Mouse (Mus musculus): Measurements from ENCODE around the gene Map4k2. TPM values are rescaled to one million over a fixed set of nuclear protein-coding genes. Genes with fewer than 3 reads are reported as not detected.
"Not testable (repeated sequence)": the region's sequence is repeated elsewhere in the genome, so short reads cannot be mapped to it uniquely, and the experiment has no call there.

The Map4k2 gene
- polyA plus RNA-seq, 1 experiment from 2014 or later, result 14.1 TPM

GRCm38 (mm10) chr19:6303831-6304230, 37.1 kb upstream of the Map4k2 start:
- no peak overlapping the region for H3K4me3 ChIP-seq
- peak overlapping the region; percentile 21; the same call in 1 of the 2 replicates for H3K9ac ChIP-seq
- H3K36me3 ChIP-seq, result peaks cover 16% of the 10 kb centered on the region
- peaks cover 72% of the 10 kb centered on the region for H3K4me1 ChIP-seq (replicated peaks)
- no peak for ATAC-seq (ENCODE audit: insufficient number of reproducible peaks, low FRiP score)
- no peaks in the 10 kb centered on the region for H3K27me3 ChIP-seq (replicated peaks)
- H3K9me3 ChIP-seq (replicated peaks), result no peaks in the 10 kb centered on the region
- H3K4me2 ChIP-seq, result no peak overlapping the region
- WGBS, result 55% methylated on average over 6 of the region's 6 CpGs
- peak overlapping the region; percentile 48; the same call in 1 of the 2 replicates for H3K27ac ChIP-seq (ENCODE audit: poor library complexity, severe bottlenecking)

- 21% methylated on average over 5 of the region's 5 CpGs for WGBS
- Histone ChIP-seq H3K27ac (ENCODE audit: poor library complexity, severe bottlenecking) (no peak overlapping the region), H3K9ac (no peak overlapping the region), H3K36me3 (peaks cover 5% of the 10 kb centered on the region), H3K4me1 (replicated peaks) (peaks cover 61% of the 10 kb centered on the region), H3K4me3 (no peak overlapping the region), H3K27me3 (replicated peaks) (no peaks in the 10 kb centered on the region), H3K9me3 (replicated peaks) (no peaks in the 10 kb centered on the region), H3K4me2 (no peak overlapping the region)
- peak; percentile 53 for ATAC-seq (ENCODE audit: insufficient number of reproducible peaks, low FRiP score)
Observed at GRCm38 (mm10) chr19:6304787-6305516, 36.0 kb upstream of the Map4k2 start.

GRCm38 (mm10) chr19:6305517-6306115, 35.3 kb upstream of the Map4k2 start:
- Histone ChIP-seq H3K27ac (ENCODE audit: poor library complexity, severe bottlenecking) (peak overlapping the region; percentile 69; the same call in 1 of the 2 replicates), H3K4me1 (replicated peaks) (peaks cover 54% of the 10 kb centered on the region), H3K9ac (peak overlapping the region; percentile 88), H3K4me2 (peak overlapping the region; percentile 93), H3K36me3 (peaks cover 7% of the 10 kb centered on the region), H3K4me3 (peak overlapping the region; percentile 91), H3K27me3 (replicated peaks) (no peaks in the 10 kb centered on the region), H3K9me3 (replicated peaks) (no peaks in the 10 kb centered on the region)
- 57% methylated on average over 8 of the region's 8 CpGs for WGBS
- ATAC-seq (ENCODE audit: insufficient number of reproducible peaks, low FRiP score), result no peak

GRCm38 (mm10) chr19:6306137-6306551, 34.8 kb upstream of the Map4k2 start, which contains the start of gene Cdc42bpg:
Cdc42bpg (plus strand) TSS chr19:6306456.
- under 1% methylated on average over 37 of the region's 38 CpGs for WGBS

GRCm38 (mm10) chr19:6306586-6306985, 34.3 kb upstream of the Map4k2 start:
- under 1% methylated on average over 33 of the region's 34 CpGs for WGBS
- H3K27ac ChIP-seq (ENCODE audit: poor library complexity, severe bottlenecking), result peak overlapping the region; percentile 68

More at GRCm38 (mm10) chr19:6306137-6306551, 34.8 kb upstream of the Map4k2 start, which contains the start of gene Cdc42bpg:
- Histone ChIP-seq H3K9me3 (replicated peaks) (no peaks in the 10 kb centered on the region), H3K36me3 (peaks cover 12% of the 10 kb centered on the region), H3K27me3 (replicated peaks) (no peaks in the 10 kb centered on the region), H3K4me3 (peak within 1 kb of the TSS; percentile 91), H3K4me1 (replicated peaks) (peaks cover 53% of the 10 kb centered on the region), H3K27ac (ENCODE audit: poor library complexity, severe bottlenecking) (peak within 1 kb of the TSS; percentile 69), H3K4me2 (peak within 1 kb of the TSS; percentile 93), H3K9ac (peak within 1 kb of the TSS; percentile 88)
- ATAC-seq (ENCODE audit: insufficient number of reproducible peaks, low FRiP score), result peak; percentile 88

GRCm38 (mm10) chr19:6307733-6308531, 33.0 kb upstream of the Map4k2 start:
- H3K27ac ChIP-seq (ENCODE audit: poor library complexity, severe bottlenecking), result no peak overlapping the region
- H3K4me1 ChIP-seq (replicated peaks), result peaks cover 44% of the 10 kb centered on the region
- H3K36me3 ChIP-seq, result peaks cover 27% of the 10 kb centered on the region
- H3K4me2 ChIP-seq, result peak overlapping the region; percentile 93; the same call in 1 of the 2 replicates
- H3K9ac ChIP-seq, result 0 out of 2 replicates have a peak overlapping the region, but pooled peaks have one; percentile 26
- no peak for ATAC-seq (ENCODE audit: insufficient number of reproducible peaks, low FRiP score)
- H3K4me3 ChIP-seq, result no peak overlapping the region
- WGBS, result 80% methylated on average over 9 of the region's 9 CpGs
- no peaks in the 10 kb centered on the region for H3K27me3 ChIP-seq (replicated peaks)
- H3K9me3 ChIP-seq (replicated peaks), result no peaks in the 10 kb centered on the region

More at GRCm38 (mm10) chr19:6306586-6306985, 34.3 kb upstream of the Map4k2 start:
- Histone ChIP-seq H3K36me3 (peaks cover 16% of the 10 kb centered on the region), H3K4me3 (peak overlapping the region; percentile 91), H3K9ac (peak overlapping the region; percentile 88), H3K4me1 (replicated peaks) (peaks cover 53% of the 10 kb centered on the region), H3K27me3 (replicated peaks) (no peaks in the 10 kb centered on the region), H3K4me2 (peak overlapping the region; percentile 93), H3K9me3 (replicated peaks) (no peaks in the 10 kb centered on the region)
- ATAC-seq (ENCODE audit: insufficient number of reproducible peaks, low FRiP score), result peak; percentile 60

- 87% methylated on average over 5 of the region's 5 CpGs for WGBS
- H3K27me3 ChIP-seq (replicated peaks), result no peaks in the 10 kb centered on the region
- H3K4me3 ChIP-seq, result no peak overlapping the region
- peaks cover 50% of the 10 kb centered on the region for H3K36me3 ChIP-seq
- H3K9ac ChIP-seq, result no peak overlapping the region
- no peak for ATAC-seq (ENCODE audit: insufficient number of reproducible peaks, low FRiP score)
- no peak overlapping the region for H3K4me2 ChIP-seq
- H3K9me3 ChIP-seq (replicated peaks), result no peaks in the 10 kb centered on the region
- H3K4me1 ChIP-seq (replicated peaks), result peaks cover 26% of the 10 kb centered on the region
- no peak overlapping the region for H3K27ac ChIP-seq (ENCODE audit: poor library complexity, severe bottlenecking)
Observed at GRCm38 (mm10) chr19:6310181-6310580, 30.8 kb upstream of the Map4k2 start.

GRCm38 (mm10) chr19:6311783-6312182, 29.2 kb upstream of the Map4k2 start:
- Histone ChIP-seq H3K36me3 (peaks cover 66% of the 10 kb centered on the region), H3K4me1 (replicated peaks) (peaks cover 24% of the 10 kb centered on the region)
- not testable (repeated sequence) for H3K4me2 ChIP-seq; H3K9me3 ChIP-seq (replicated peaks); H3K27me3 ChIP-seq (replicated peaks); ATAC-seq (ENCODE audit: insufficient number of reproducible peaks, low FRiP score); H3K9ac ChIP-seq; H3K27ac ChIP-seq (ENCODE audit: poor library complexity, severe bottlenecking); H3K4me3 ChIP-seq
- WGBS, result 83% methylated on average over 3 of the region's 3 CpGs

- WGBS, result 92% methylated on average over 8 of the region's 8 CpGs
- Histone ChIP-seq H3K27ac (ENCODE audit: poor library complexity, severe bottlenecking) (no peak overlapping the region), H3K9ac (no peak overlapping the region), H3K4me1 (replicated peaks) (peaks cover 9% of the 10 kb centered on the region; the same call in 1 of the 2 replicates), H3K4me3 (no peak overlapping the region), H3K9me3 (replicated peaks) (no peaks in the 10 kb centered on the region), H3K4me2 (no peak overlapping the region), H3K36me3 (peaks cover 86% of the 10 kb centered on the region), H3K27me3 (replicated peaks) (no peaks in the 10 kb centered on the region)
- ATAC-seq (ENCODE audit: insufficient number of reproducible peaks, low FRiP score), result no peak
Observed at GRCm38 (mm10) chr19:6313796-6314195, 27.1 kb upstream of the Map4k2 start.

- Histone ChIP-seq H3K4me3 (no peak overlapping the region), H3K36me3 (peaks cover 93% of the 10 kb centered on the region), H3K27me3 (replicated peaks) (no peaks in the 10 kb centered on the region), H3K4me2 (no peak overlapping the region), H3K9me3 (replicated peaks) (no peaks in the 10 kb centered on the region), H3K4me1 (replicated peaks) (peaks cover 9% of the 10 kb centered on the region; the same call in 1 of the 2 replicates), H3K9ac (no peak overlapping the region; the same call in 1 of the 2 replicates), H3K27ac (ENCODE audit: poor library complexity, severe bottlenecking) (no peak overlapping the region)
- 72% methylated on average over 8 of the region's 8 CpGs for WGBS
- no peak for ATAC-seq (ENCODE audit: insufficient number of reproducible peaks, low FRiP score)
Observed at GRCm38 (mm10) chr19:6314513-6314912, 26.4 kb upstream of the Map4k2 start.
